Mouse (Mus musculus): ENCODE data around the gene Lrig1. TPM values are rescaled to one million over a fixed set of nuclear protein-coding genes. Genes with fewer than 3 reads are reported as not detected.

The Lrig1 gene
- polyA plus RNA-seq, 1 experiment from 2014 or later, result 45.8 TPM

DNA sequence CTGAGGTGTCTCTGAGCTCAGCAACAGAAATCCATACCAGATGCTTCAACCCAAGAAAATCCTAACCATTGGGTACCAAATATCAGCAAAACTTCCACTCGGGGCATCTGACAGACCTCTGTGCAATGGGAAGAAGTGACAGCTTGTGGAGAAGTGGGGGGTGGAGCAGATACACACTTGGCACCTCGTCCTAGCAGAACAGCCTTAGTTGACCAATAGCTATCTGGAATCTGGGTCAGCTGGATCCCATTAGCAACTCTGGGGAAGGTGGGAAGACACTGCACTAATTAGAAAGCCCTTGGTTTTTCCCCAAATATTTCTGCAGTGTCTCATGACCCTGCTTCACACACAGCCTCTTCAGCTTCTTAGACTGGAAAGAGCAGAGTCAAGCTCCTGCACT lies 73.2 kb downstream of the Lrig1 start:
- DNase-seq (ENCODE audit: low read depth, low spot score), result no peak
- ATAC-seq, result peak; percentile 52
- H3K27me3 ChIP-seq, result no peaks in the 10 kb centered on the region
- ChIA-PET CTCF (interaction anchor here (1.1 to 2.0 kb wide), 8 partner anchors 9 to 340 kb away, joined by 3 to 9 read pairs (median 4); no protein-coding TSS in a partner anchor), POLR2A (interaction anchor here (0.9 to 3.8 kb wide), 4 partner anchors 11 to 73 kb away, joined by 3 to 16 read pairs (median 6); partner anchors contain the start of gene Lrig1)
- in situ Hi-C loops (cut with MboI; ENCODE audit: low pct_unique_long_range_greater_than_20kb), result no loop called here
- no peak for TF ChIP-seq CTCF (IDR thresholded peaks at IDR 0.05)

DNA sequence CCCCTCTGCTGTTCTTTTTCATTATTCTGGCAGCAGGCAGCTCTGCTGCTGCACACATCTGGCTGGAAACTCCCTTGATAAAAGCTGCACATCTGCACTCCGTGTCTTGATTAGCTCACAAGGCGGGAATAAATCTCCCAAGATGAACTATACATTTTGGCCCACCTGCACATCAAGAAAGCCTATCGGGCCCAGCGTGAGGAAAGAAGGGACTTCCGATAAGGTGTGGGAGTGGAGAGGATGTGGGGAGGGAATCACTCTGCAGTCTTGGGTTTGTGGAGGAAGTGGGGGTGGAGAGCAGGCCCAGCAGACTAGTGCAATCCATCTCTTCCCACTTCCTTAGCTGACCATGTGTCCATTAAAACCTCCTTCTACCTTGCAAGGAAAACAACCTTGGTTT lies 74.1 kb downstream of the Lrig1 start:
- CTCF ChIA-PET, result interaction anchor here (1.0 to 1.2 kb wide), 2 partner anchors 25 to 341 kb away, joined by 3 read pairs; no protein-coding TSS in a partner anchor
- H3K27me3 ChIP-seq, result no peaks in the 10 kb centered on the region
- no peak for TF ChIP-seq CTCF (IDR thresholded peaks at IDR 0.05)
- DNase-seq (ENCODE audit: low read depth, low spot score) (no peak), ATAC-seq (no peak)
- POLR2A ChIA-PET, result interaction anchor here (0.8 to 3.8 kb wide), 3 partner anchors 12 to 74 kb away, joined by 4 to 16 read pairs (median 4); no protein-coding TSS in a partner anchor
- in situ Hi-C loops (cut with MboI; ENCODE audit: low pct_unique_long_range_greater_than_20kb), result no loop called here

DNA sequence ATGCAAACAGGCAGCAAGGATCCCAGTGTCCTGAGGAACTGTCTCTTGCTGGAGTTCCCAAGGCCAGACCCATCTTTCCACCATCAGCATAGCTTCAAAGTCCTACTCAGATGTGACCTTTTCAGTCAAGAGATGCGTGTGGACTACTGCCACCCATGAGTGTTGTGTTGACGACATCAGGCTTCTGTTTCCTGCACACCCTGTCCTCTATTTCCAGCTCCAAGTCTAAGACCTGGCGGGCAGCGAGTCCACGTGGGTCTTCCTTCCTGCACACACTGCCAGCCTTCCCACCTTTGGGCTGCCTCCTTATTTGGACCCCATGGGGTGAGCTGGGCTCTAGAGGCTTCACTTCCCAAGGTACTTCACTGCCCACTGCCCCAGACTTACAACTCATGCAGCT lies 75.4 kb downstream of the Lrig1 start:
- ChIA-PET POLR2A (interaction anchor here (3.8 kb wide), 1 partner anchor 13 kb away, joined by 16 read pairs; no protein-coding TSS in a partner anchor), CTCF (interaction anchor here (0.6 to 1.8 kb wide), 2 partner anchors 22 to 73 kb away, joined by 3 to 4 read pairs; no protein-coding TSS in a partner anchor)
- in situ Hi-C loops (cut with MboI; ENCODE audit: low pct_unique_long_range_greater_than_20kb), result no loop called here
- H3K27me3 ChIP-seq, result no peaks in the 10 kb centered on the region
- no peak for TF ChIP-seq CTCF (IDR thresholded peaks at IDR 0.05)
- ATAC-seq (no peak), DNase-seq (ENCODE audit: low read depth, low spot score) (no peak)

DNA sequence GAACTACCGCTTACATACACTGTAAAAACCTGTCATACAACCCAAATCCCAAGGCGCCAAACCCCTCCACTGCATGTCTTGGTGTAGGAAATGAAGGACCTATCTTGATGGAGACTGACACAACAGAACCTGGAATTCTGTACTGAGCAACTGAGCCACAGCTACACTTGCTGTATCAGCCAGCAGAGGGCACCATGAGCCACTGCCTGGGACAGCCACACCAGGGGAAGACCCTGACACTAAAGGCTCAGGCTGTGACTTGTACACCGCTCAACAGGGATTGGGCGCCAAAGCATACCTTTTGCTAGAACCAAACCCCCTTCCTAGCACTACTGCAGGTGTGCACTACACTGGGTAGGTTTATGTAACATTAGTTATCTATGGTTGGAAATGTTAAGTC lies 77.0 kb downstream of the Lrig1 start:
- no peak for DNase-seq (ENCODE audit: low read depth, low spot score)
- in situ Hi-C loops (cut with MboI; ENCODE audit: low pct_unique_long_range_greater_than_20kb), result no loop called here
- H3K27me3 ChIP-seq, result no peaks in the 10 kb centered on the region
- no peak for TF ChIP-seq CTCF (IDR thresholded peaks at IDR 0.05)
- POLR2A ChIA-PET, result no interaction called here
- ATAC-seq, result peak; percentile 32
- CTCF ChIA-PET, result interaction anchor here (0.9 to 2.9 kb wide), 2 partner anchors 72 to 344 kb away, joined by 4 to 14 read pairs; no protein-coding TSS in a partner anchor

DNA sequence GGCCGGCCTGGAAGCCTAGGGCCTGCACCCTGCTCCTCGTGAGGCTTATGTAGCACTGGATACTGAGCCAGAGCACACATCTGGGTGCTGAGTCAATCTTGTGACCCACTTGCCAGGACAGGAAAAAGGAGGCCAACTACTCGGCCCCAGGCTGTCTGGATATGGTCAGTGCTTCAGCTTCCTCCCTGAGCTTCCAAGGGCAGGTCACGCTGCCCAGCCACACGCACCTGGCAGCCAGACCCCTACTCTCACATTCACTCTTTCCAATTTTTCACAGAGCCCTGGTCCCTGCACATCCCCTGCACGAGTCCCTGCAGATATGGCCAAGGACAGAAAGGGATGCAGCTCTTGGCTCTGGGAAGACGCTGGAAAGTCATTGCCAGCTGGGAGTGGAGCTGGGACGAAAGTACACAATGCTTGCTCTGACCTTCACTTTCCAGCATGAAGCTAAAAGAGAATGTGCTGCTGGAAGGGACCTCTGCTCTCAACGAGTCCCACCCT lies 79.1 kb downstream of the Lrig1 start:
- POLR2A ChIA-PET, result no interaction called here
- no peak for TF ChIP-seq CTCF (IDR thresholded peaks at IDR 0.05)
- H3K27me3 ChIP-seq, result no peaks in the 10 kb centered on the region
- ATAC-seq (no peak), DNase-seq (ENCODE audit: low read depth, low spot score) (no peak)
- in situ Hi-C loops (cut with MboI; ENCODE audit: low pct_unique_long_range_greater_than_20kb), result no loop called here
- CTCF ChIA-PET, result interaction anchor here (0.9 to 2.9 kb wide), 5 partner anchors 13 to 346 kb away, joined by 3 to 14 read pairs (median 6); no protein-coding TSS in a partner anchor

DNA sequence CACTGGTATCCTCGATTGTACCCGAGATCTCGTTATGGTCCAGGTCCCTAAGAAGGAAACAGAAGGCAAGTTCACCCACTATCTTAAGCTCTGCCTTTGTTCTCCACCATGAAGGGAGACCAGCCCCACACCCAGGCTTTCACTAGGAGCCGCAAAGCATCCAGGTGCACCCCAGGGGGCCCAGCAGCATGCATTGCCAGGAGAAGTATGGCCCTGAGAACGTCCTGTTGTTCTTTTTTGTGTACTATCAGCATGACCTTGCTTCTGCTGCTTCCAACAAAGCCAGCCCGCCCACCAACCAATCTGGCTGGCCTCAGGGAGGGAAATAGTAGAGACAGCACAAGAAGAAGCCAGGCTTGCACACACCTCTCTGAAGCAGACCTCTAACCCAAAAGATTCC lies 79.7 kb downstream of the Lrig1 start:
- ChIA-PET CTCF (interaction anchor here (0.9 to 2.9 kb wide), 4 partner anchors 13 to 347 kb away, joined by 3 to 14 read pairs (median 7); no protein-coding TSS in a partner anchor), POLR2A (no interaction called here)
- in situ Hi-C loops (cut with MboI; ENCODE audit: low pct_unique_long_range_greater_than_20kb), result no loop called here
- DNase-seq (ENCODE audit: low read depth, low spot score) (no peak), ATAC-seq (no peak)
- no peaks in the 10 kb centered on the region for H3K27me3 ChIP-seq
- no peak for TF ChIP-seq CTCF (IDR thresholded peaks at IDR 0.05)

DNA sequence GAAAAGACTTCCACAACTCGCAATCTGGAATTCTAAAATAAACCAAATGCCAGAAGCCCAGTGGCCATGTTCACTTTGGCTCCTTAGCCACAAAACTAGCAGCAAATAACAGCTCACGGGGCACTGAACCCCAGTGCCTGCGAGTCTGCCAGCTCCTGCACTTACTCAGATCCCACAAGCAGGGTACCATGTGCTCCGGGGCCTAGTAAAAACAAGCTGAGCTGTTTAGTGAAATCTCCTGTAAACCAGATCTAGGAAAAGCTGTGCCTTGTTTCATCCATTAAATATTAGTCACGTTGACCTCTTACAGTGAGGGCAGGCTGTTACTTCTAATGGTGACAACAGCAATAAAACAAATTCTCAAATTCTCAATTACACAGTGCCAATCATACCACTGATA lies 81.3 kb downstream of the Lrig1 start:
- ChIA-PET CTCF (interaction anchor here (1.3 to 2.8 kb wide), 4 partner anchors 9 to 39 kb away, joined by 3 to 9 read pairs (median 6); no protein-coding TSS in a partner anchor), POLR2A (no interaction called here)
- in situ Hi-C loops (cut with MboI; ENCODE audit: low pct_unique_long_range_greater_than_20kb), result loop anchor here (5.0 kb wide), 1 partner anchor 349 kb away; no protein-coding TSS in a partner anchor
- DNase-seq (ENCODE audit: low read depth, low spot score), result no peak
- no peak for TF ChIP-seq CTCF (IDR thresholded peaks at IDR 0.05)
- H3K27me3 ChIP-seq, result no peaks in the 10 kb centered on the region
- ATAC-seq, result no peak

DNA sequence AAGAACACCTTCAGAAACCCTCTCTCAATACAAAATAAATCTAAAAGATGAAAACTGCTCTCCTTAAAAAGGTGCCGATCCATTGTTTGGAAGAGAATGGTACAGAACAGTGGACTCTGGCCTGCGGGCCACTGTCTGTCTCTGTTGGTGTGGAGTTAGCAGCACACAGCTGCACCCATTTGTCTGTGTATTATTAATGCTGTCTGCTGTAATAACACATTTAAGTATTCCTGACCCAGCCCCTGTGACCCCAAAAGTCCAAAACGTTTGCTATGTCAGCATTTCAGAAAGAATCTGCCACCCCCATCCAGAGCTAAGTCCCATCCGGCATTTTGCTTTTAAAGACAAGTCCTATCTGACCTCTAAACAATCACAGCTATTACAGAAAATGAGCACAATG lies 84.0 kb downstream of the Lrig1 start:
- DNase-seq (ENCODE audit: low read depth, low spot score), result no peak

DNA sequence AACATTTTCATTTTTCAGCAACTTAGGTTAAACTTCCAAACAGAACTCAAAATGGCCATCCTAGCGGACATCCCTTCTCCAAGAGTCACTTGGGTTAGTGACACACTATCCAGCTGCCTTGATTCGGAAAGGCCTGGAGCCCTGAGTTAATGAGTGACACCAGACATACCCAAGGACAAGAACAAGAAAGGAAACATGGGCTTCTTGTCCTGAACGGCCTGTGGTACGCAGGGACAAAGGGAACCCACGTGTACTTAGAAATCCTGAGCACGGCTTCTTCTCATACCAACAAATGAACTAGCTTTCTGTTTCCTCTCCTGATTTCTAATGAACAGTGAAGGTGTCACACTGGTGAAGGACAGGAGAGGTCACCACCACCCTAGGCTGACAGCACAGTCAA lies 85.6 kb downstream of the Lrig1 start:
- ChIA-PET POLR2A (no interaction called here), CTCF (interaction anchor here (1.5 to 2.3 kb wide), 2 partner anchors 17 to 354 kb away, joined by 3 to 5 read pairs; no protein-coding TSS in a partner anchor)
- ATAC-seq, result no peak
- no peak for DNase-seq (ENCODE audit: low read depth, low spot score)
- H3K27me3 ChIP-seq, result no peaks in the 10 kb centered on the region
- in situ Hi-C loops (cut with MboI; ENCODE audit: low pct_unique_long_range_greater_than_20kb), result no loop called here
- TF ChIP-seq CTCF (IDR thresholded peaks at IDR 0.05), result no peak

More for the DNA sequence above, 84.0 kb downstream of the Lrig1 start:
- in situ Hi-C loops (cut with MboI; ENCODE audit: low pct_unique_long_range_greater_than_20kb), result loop anchor here (5.0 kb wide), 1 partner anchor 351 kb away; no protein-coding TSS in a partner anchor
- ChIA-PET POLR2A (no interaction called here), CTCF (no interaction called here)
- ATAC-seq, result no peak
- TF ChIP-seq CTCF (IDR thresholded peaks at IDR 0.05), result no peak
- no peaks in the 10 kb centered on the region for H3K27me3 ChIP-seq

DNA sequence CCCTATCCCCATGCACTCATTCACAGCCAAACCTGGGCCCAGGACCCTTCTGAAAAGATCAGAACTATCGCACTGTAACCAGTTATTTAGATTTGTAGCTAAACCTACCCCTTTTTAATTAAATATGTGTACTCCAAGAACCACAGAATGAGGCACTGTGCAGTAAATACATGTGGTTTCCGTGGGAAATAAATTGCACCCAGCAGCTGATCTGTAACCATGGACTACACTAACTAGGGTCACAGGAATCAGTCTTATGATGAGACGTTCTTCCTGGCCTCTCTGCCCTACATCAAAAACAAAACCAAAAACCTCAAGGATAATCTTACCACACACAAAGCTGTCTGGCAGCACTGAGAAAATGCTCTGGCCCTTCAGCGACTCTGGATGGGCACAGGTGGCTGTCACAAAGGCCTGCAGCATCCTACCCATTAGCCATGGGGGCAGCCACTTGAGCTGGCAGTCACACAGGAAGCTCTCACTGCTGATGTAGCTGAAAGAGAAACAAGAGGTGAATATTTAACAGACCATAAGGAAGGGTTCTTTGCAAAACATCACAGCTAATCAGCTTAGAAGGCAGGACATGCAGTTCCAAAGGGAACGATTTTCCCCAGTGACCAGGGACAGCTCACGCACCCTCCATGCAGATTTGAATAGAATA lies 86.6 kb downstream of the Lrig1 start:
- in situ Hi-C loops (cut with MboI; ENCODE audit: low pct_unique_long_range_greater_than_20kb), result no loop called here
- ChIA-PET CTCF (interaction anchor here (2.3 kb wide), 1 partner anchor 16 kb away, joined by 5 read pairs; no protein-coding TSS in a partner anchor), POLR2A (interaction anchor here (0.9 kb wide), 1 partner anchor 8 kb away, joined by 3 read pairs; no protein-coding TSS in a partner anchor)
- H3K27me3 ChIP-seq, result no peaks in the 10 kb centered on the region
- peak; percentile 72 for ATAC-seq
- no peak for TF ChIP-seq CTCF (IDR thresholded peaks at IDR 0.05)
- peak; percentile 65 for DNase-seq (ENCODE audit: low read depth, low spot score)
